Mouse (Mus musculus) heart, adult 2 months (tissue): ENCODE measurements around the gene Elmsan1.

Experiments used
- CTCF ChIP-seq: fragments of 200-600 bp; IDR thresholded peaks from 2 replicates; pipeline ENCODE4 v1.8.1; 2022; ENCODE audit warnings: antibody characterized with exemption, mild to moderate bottlenecking, moderate library complexity
- EP300 ChIP-seq: fragments of 200-500 bp; IDR thresholded peaks from 2 replicates; pipeline ENCODE4 v1.6.1; 2011; ENCODE audit warnings: low read depth, low read length, control low read depth; ENCODE audit not compliant: insufficient read depth
- POLR2A ChIP-seq: fragments of 200-500 bp; IDR thresholded peaks from 2 replicates; pipeline ENCODE4 v1.6.1; 2011; ENCODE audit warnings: mild to moderate bottlenecking, low read depth, low read length, control low read depth; ENCODE audit not compliant: insufficient read depth

DNA sequence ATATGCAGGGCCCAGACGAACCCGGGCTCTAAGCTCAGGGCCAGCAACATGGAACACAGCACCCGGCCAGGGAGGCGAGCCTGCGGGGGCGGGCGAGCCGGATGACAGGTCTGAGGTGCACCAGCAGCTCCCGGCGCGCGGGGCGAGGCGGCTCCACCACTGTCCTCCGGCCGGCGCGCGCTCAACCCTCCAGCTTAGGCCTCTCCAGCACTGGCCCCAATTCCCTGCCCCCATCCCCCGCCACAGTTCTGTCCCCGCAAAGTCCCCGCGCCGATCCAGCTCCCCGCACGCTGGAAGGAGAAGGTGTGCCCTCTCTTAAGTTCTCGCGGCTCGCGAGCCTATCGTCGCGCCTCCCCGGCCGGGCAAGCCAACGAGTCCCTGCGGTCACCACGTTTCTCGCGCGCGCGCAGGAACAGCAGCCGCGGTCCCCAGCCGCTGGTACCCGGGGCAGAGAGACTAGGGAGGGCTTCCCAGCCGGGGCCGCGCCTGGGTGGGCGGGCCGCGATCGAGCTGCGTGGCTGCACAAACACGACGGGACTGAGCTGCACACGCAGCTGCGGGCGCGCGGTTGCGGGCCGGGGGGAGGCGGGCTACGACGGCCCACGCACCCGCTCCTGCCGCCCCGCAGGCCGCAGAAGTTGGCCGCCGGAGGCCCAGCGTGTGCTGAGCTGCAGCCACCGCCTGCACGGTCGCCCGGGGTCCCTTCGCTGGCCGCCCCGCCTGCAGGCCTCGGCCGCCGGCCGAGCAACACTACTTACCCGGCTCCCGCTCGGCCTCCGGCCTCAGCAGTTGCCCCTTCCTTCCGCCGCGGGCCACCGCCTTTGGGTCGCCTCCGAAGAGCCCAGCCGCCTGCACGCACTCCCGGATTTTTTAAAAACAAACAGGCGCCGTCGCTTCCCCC lies 25.7 kb downstream of the Elmsan1 start:
- TF ChIP-seq POLR2A (no peak), CTCF (no peak), EP300 (no peak)
